ENCODE assay signal across 18 mouse cellular contexts in genomic region chr9:89737888-89738287, GRCm38 (mm10). TPM values are rescaled to one million over a fixed set of nuclear protein-coding genes. Genes with fewer than 3 reads are reported as not detected.
DNase-seq lines count a peak whose midpoint lies in the region; ATAC-seq lines count a peak whose summit lies in the region.
"Had no signal": no experiment of that assay in that cellular context is flagged by ENCODE, and none has a peak within 500 bp of the region (broad histone marks: within the 10 kb centered on the region; RNA-seq: fewer than 3 reads in every experiment).

No protein-coding gene starts in this region.

- H3K4me3 ChIP-seq in forebrain, embryonic 12.5 days (replicated peaks), result no peak overlapping the region
- no peak overlapping the region for H3K4me3 ChIP-seq in forebrain, embryonic 11.5 days (ENCODE audit: low read depth, low read length)
- no peak overlapping the region for H3K4me3 ChIP-seq in neural tube, embryonic 12.5 days
- peak overlapping the region; percentile 32 for H3K4me3 ChIP-seq in midbrain, embryonic 15.5 days
- H3K4me3 ChIP-seq: embryonic facial prominence, embryonic 10.5 days; erythroblast, embryonic 14.5 days; heart, embryonic 15.5 days; limb, embryonic 15.5 days; myocyte had no signal

- no peak; the same call in 1 of the 2 replicates for ATAC-seq in forebrain, embryonic 12.5 days (ENCODE audit: low FRiP score)
- ATAC-seq in forebrain, embryonic 11.5 days (replicated peaks; ENCODE audit: low FRiP score), result no peak
- ATAC-seq in neural tube, embryonic 12.5 days (ENCODE audit: low FRiP score, low read depth), result no peak
- peak; percentile 69 for ATAC-seq in midbrain, embryonic 15.5 days (replicated peaks)
- ATAC-seq in megakaryocyte, adult 5-6 weeks (ENCODE audit: poor library complexity, severe bottlenecking), result no peak
- no peak for ATAC-seq in CD4-positive, CD25-positive, alpha-beta regulatory T cell, adult 4 months

- peaks cover 7% of the 10 kb centered on the region; the same call in 1 of the 2 replicates for H3K4me1 ChIP-seq in forebrain, embryonic 12.5 days
- H3K4me1 ChIP-seq in forebrain, embryonic 11.5 days (replicated peaks; ENCODE audit: control insufficient read depth, insufficient read depth, low read length), result no peaks in the 10 kb centered on the region; the same call in 1 of the 2 replicates
- no peaks in the 10 kb centered on the region for H3K4me1 ChIP-seq in neural tube, embryonic 12.5 days
- H3K4me1 ChIP-seq in midbrain, embryonic 15.5 days, result peaks cover 12% of the 10 kb centered on the region
- H3K4me1 ChIP-seq: heart, embryonic 15.5 days had no signal

- WGBS in forebrain, embryonic 12.5 days, result 8% methylated on average over 6 of the region's 6 CpGs
- WGBS in forebrain, embryonic 11.5 days, result 12% methylated on average over 6 of the region's 6 CpGs
- WGBS in neural tube, embryonic 12.5 days, result 7% methylated on average over 6 of the region's 6 CpGs
- 14% methylated on average over 6 of the region's 6 CpGs for WGBS in midbrain, embryonic 15.5 days

- no peaks in the 10 kb centered on the region for H3K36me3 ChIP-seq in forebrain, embryonic 12.5 days (replicated peaks)
- no peaks in the 10 kb centered on the region for H3K36me3 ChIP-seq in forebrain, embryonic 11.5 days (ENCODE audit: control insufficient read depth, insufficient read depth, low read length)
- H3K36me3 ChIP-seq in neural tube, embryonic 12.5 days, result no peaks in the 10 kb centered on the region
- H3K36me3 ChIP-seq in midbrain, embryonic 15.5 days (replicated peaks), result no peaks in the 10 kb centered on the region
- H3K36me3 ChIP-seq: embryonic facial prominence, embryonic 10.5 days; heart, embryonic 15.5 days; limb, embryonic 15.5 days had no signal

- H3K4me2 ChIP-seq in forebrain, embryonic 12.5 days, result peak overlapping the region; percentile 32; the same call in 1 of the 2 replicates
- H3K4me2 ChIP-seq in forebrain, embryonic 11.5 days (ENCODE audit: low read depth, low read length, severe bottlenecking), result no peak overlapping the region
- peak overlapping the region; percentile 30; the same call in 1 of the 2 replicates for H3K4me2 ChIP-seq in neural tube, embryonic 12.5 days (replicated peaks)
- peak overlapping the region; percentile 54 for H3K4me2 ChIP-seq in midbrain, embryonic 15.5 days
- H3K4me2 ChIP-seq: heart, embryonic 15.5 days; limb, embryonic 15.5 days had no signal

- no peak overlapping the region for H3K27ac ChIP-seq in forebrain, embryonic 12.5 days
- H3K27ac ChIP-seq in forebrain, embryonic 11.5 days (ENCODE audit: low read depth, low read length), result no peak overlapping the region
- H3K27ac ChIP-seq in neural tube, embryonic 12.5 days, result no peak overlapping the region
- H3K27ac ChIP-seq in midbrain, embryonic 15.5 days, result no peak overlapping the region
- H3K27ac ChIP-seq: embryonic facial prominence, embryonic 10.5 days; heart, embryonic 15.5 days; limb, embryonic 15.5 days had no signal

- no peaks in the 10 kb centered on the region for H3K9me3 ChIP-seq in forebrain, embryonic 12.5 days
- no peaks in the 10 kb centered on the region for H3K9me3 ChIP-seq in forebrain, embryonic 11.5 days (ENCODE audit: control insufficient read depth, low read length)
- no peaks in the 10 kb centered on the region for H3K9me3 ChIP-seq in neural tube, embryonic 12.5 days
- no peaks in the 10 kb centered on the region for H3K9me3 ChIP-seq in midbrain, embryonic 15.5 days
- H3K9me3 ChIP-seq: embryonic facial prominence, embryonic 10.5 days; heart, embryonic 15.5 days; limb, embryonic 15.5 days had no signal

- H3K9ac ChIP-seq in forebrain, embryonic 12.5 days, result no peak overlapping the region
- H3K9ac ChIP-seq in forebrain, embryonic 11.5 days (ENCODE audit: low read length), result no peak overlapping the region
- no peak overlapping the region for H3K9ac ChIP-seq in neural tube, embryonic 12.5 days
- H3K9ac ChIP-seq in midbrain, embryonic 15.5 days, result no peak overlapping the region
- H3K9ac ChIP-seq: heart, embryonic 15.5 days; limb, embryonic 15.5 days had no signal

- H3K27me3 ChIP-seq in forebrain, embryonic 12.5 days, result peaks cover 23% of the 10 kb centered on the region
- peaks cover 6% of the 10 kb centered on the region; the same call in 1 of the 2 replicates for H3K27me3 ChIP-seq in forebrain, embryonic 11.5 days (ENCODE audit: control insufficient read depth, insufficient read depth, low read length)
- H3K27me3 ChIP-seq in neural tube, embryonic 12.5 days (replicated peaks), result peaks cover 21% of the 10 kb centered on the region
- H3K27me3 ChIP-seq in midbrain, embryonic 15.5 days (replicated peaks), result peaks cover 16% of the 10 kb centered on the region

- no peak for DNase-seq in forebrain, embryonic 11.5 days (ENCODE audit: low spot score)
- no peak for DNase-seq in neural tube, embryonic 10.5 days (ENCODE audit: extremely low spot score, low spot score)
- no peak for DNase-seq in adrenal gland, postnatal 10 days
- DNase-seq: heart, adult 11 months; kidney, adult 8-10 months had no signal

RNA-seq across cellular contexts. Expression of gene Ankrd34c, which starts 0.4 kb away (rescaled TPM):
- polyA plus RNA-seq in forebrain, embryonic 12.5 days (2016; fragmentation: Nextera tagmentation; extraction: Ambion mirVana), result not detected in 2 replicates
- polyA plus RNA-seq in forebrain, embryonic 11.5 days (2014; fragmentation: Nextera tagmentation; extraction: Ambion mirVana), result not detected in 2 replicates
- polyA plus RNA-seq in neural tube, embryonic 12.5 days (2016; fragmentation: Nextera tagmentation; extraction: Ambion mirVana), result not detected in 2 replicates
- 0.20 and 0.23 TPM in 2 replicates for polyA plus RNA-seq in midbrain, embryonic 15.5 days (2015; fragmentation: Nextera tagmentation; extraction: Ambion mirVana)
- not detected for total RNA-seq in adrenal gland, postnatal 10 days (2021)
- not detected in 2 replicates for total RNA-seq in megakaryocyte, adult 5-6 weeks (2015)
- not detected in 2 replicates for total RNA-seq in megakaryocyte, adult 5-6 weeks (2017)
- not detected for polyA plus RNA-seq in CD4-positive, CD25-positive, alpha-beta regulatory T cell, adult 4 months (2017; shearing (Covaris generic))
- total RNA-seq: gastrocnemius, adult 18-20 months had no signal
- polyA plus RNA-seq: erythroblast, embryonic 14.5 days; heart, embryonic 15.5 days; lung, adult 2 months; myocyte; thymus, adult 2 months had no signal

RNA-seq across cellular contexts. Expression of gene Tmed3, which starts 33.0 kb away (rescaled TPM):
- polyA plus RNA-seq in forebrain, embryonic 12.5 days (2016; fragmentation: Nextera tagmentation; extraction: Ambion mirVana), result 34.1 and 34.6 TPM in 2 replicates
- 41.0 and 43.6 TPM in 2 replicates for polyA plus RNA-seq in forebrain, embryonic 11.5 days (2014; fragmentation: Nextera tagmentation; extraction: Ambion mirVana)
- 39.1 and 40.6 TPM in 2 replicates for polyA plus RNA-seq in neural tube, embryonic 12.5 days (2016; fragmentation: Nextera tagmentation; extraction: Ambion mirVana)
- 52.7 and 58.4 TPM in 2 replicates for polyA plus RNA-seq in midbrain, embryonic 15.5 days (2015; fragmentation: Nextera tagmentation; extraction: Ambion mirVana)
- 10 to 100 TPM; 70.7 to 75.4 TPM for total RNA-seq in adrenal gland, postnatal 10 days (2021)
- 116 and 130 TPM in 2 replicates for total RNA-seq in megakaryocyte, adult 5-6 weeks (2015)
- 114 and 127 TPM in 2 replicates for total RNA-seq in megakaryocyte, adult 5-6 weeks (2017)
- 10 to 100 TPM; 57.1 to 64.7 TPM for polyA plus RNA-seq in CD4-positive, CD25-positive, alpha-beta regulatory T cell, adult 4 months (2017; shearing (Covaris generic))
